Mouse (Mus musculus): ENCODE data around the gene Igsf8. TPM values are rescaled to one million over a fixed set of nuclear protein-coding genes. Genes with fewer than 3 reads are reported as not detected.

The Igsf8 gene
- total and polyA plus RNA-seq, 3 experiments = 32.2 to 126 (median 38.3) TPM

DNA sequence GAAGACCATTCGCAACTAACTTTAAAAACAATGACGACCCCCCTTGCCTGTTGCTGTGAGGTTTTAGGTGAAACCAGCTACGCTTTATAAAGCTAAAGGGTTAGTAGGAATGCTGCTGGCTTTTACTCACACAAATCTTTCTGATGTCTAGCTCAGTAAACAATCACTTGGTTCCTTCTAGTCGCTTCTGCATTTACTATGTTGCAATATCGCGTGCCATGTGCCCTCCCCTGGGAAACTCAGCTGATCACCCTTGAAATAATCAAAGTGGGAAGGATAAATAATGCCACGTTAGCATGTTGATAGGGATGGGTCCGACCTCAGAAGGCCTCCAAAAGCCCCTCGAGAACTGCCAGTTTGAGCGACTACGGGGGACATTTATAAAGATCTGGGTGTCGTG lies 85.9 kb downstream of the Igsf8 start:
- DNase-seq = no peak

DNA sequence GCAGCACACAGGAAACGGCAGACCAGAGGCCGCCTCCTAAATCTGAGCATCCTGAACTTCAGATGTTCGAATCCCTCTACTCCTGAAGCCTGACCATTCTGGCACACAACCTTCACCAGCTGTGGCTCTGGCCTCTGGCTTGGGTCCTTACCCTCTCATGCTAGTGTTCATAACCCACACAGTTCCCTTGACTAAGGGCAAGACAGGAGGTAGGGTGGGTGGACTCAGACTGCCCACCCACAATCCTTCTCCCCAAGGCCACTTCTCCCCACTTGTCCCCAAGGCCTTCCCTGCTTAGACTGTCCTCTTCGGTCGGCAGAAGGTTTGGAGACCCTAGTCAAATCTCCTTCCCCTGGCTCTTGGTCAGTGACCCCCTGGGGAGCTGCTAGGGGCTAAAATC lies 88.1 kb downstream of the Igsf8 start:
- no peak for DNase-seq

- DNase-seq = no peak
Measured at GRCm38 (mm10) chr1:172349916-172350812, 88.7 kb downstream of the Igsf8 start.

GRCm38 (mm10) chr1:172352001-172352400 lies 90.6 kb downstream of the Igsf8 start:
- DNase-seq = peak; percentile 57

GRCm38 (mm10) chr1:172352453-172352852 lies 91.0 kb downstream of the Igsf8 start:
- no peak for DNase-seq

DNA sequence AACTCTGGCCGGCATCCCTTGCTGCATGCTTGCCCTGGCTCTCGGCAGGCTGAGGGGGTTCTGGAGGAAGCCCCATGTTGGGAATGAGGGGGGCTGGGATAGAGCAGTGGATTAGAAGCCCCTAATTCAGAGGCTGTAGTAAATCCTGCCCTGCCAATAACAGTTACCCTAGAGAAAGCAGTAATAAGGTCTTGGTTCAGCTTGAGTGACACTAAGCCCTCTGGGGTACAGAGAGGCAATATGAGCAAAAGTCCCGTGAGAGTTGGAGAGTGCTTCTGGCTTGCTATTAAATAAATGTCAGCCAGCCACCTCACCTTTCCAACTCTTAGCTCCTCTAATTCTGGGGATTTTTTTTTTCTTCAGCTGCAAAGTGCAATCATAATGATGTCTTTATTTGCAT lies 93.9 kb downstream of the Igsf8 start:
- no peak for DNase-seq

DNA sequence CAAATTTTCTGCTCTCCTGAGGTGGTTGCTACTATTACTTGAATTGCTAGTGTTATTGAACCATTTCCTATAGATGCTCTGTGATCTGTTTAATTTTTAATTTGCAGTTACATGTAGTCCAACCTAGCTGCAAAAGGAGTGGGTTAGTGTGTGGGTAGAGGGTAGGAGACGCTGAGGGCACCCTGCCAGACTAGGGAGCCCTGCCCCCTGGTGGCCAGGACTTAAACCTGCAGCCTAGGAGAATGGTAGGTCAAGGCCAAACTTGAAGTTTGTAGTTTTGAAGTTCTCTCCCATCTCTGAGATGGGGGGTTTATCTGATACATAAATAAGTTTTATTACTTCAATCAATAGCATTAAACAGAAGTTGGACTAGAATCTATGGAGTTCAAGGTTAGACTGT lies 96.1 kb downstream of the Igsf8 start:
- DNase-seq = peak; percentile 67

DNA sequence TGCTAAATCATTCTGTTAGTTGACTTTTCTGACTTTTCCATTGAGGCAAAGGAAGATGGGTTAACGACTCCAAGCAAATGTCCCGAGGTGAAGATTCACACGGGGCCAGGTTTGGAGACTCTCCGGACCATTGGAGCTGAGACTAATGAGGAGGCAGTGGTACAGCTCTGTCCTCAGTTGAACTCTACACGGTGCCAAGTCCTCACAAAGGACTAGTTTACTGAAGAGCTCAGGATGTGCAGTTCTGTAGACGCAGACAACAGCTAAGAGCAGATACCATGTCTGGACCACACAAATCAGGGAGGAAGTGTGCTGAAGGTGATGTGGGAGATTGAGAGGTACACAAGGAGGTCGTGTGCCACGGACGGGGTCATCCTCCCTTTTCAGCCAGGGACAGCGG lies 96.9 kb downstream of the Igsf8 start:
- DNase-seq = no peak

DNA sequence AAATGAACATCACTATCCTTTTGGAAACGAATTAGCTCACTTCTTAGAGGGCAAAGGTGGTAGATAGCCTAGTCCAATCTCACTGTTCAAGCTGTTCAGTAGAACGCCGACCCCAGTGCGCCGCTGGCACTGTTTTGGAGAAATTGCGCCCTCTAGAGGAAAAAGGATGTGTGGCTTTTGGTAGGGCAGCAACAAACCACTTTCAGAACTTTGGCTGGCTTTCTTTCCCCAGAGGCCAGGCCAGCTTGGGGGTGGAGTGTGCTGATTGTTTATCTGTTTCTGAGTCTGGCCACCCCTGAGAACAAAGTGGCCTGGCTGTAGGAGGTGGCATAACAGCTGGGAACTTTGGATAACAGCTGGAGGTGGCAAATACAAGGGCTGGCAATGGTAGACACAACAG lies 103.2 kb downstream of the Igsf8 start:
- DNase-seq = peak; percentile 64

- peak; percentile 38 for DNase-seq
Measured at GRCm38 (mm10) chr1:172368768-172369418, 107.5 kb downstream of the Igsf8 start.

Other genes starting within 250 kb of the Igsf8 start
- gene Vangl2, start 233.2 kb upstream of the Igsf8 start, total RNA-seq (2021) = 1 to 10 TPM; 1.7 to 6.2 TPM
- gene Vangl2, start 233.2 kb upstream of the Igsf8 start, polyA plus RNA-seq (2012; rRNA removed) = 2.9 and 3.6 TPM in 2 replicates
- gene Nhlh1, start 204.1 kb upstream of the Igsf8 start, total RNA-seq (2021) = not detected
- gene Nhlh1, start 204.1 kb upstream of the Igsf8 start, polyA plus RNA-seq (2012; rRNA removed) = not detected in 2 replicates
- 100 to 1,000 TPM; 174 to 178 TPM for gene Copa, start 179.1 kb upstream of the Igsf8 start, total RNA-seq (2021)
- gene Copa, start 179.1 kb upstream of the Igsf8 start, polyA plus RNA-seq (2012; rRNA removed) = 11.0 and 21.1 TPM in 2 replicates
- 10 to 100 TPM; 83.9 to 85.7 TPM for gene Ncstn, start 178.8 kb upstream of the Igsf8 start, total RNA-seq (2021)
- 62.9 and 83.8 TPM in 2 replicates for gene Ncstn, start 178.8 kb upstream of the Igsf8 start, polyA plus RNA-seq (2012; rRNA removed)
- 100 to 1,000 TPM; 112 to 114 TPM for gene Pex19, start 134.9 kb upstream of the Igsf8 start, total RNA-seq (2021)
- 104 and 114 TPM in 2 replicates for gene Pex19, start 134.9 kb upstream of the Igsf8 start, polyA plus RNA-seq (2012; rRNA removed)
- gene Dcaf8, start 113.6 kb upstream of the Igsf8 start, total RNA-seq (2021) = 100 to 1,000 TPM; 110 to 120 TPM
- 61.1 and 64.8 TPM in 2 replicates for gene Dcaf8, start 113.6 kb upstream of the Igsf8 start, polyA plus RNA-seq (2012; rRNA removed)
- 10 to 100 TPM; 68.0 to 71.3 TPM for gene Pea15a, start 54.8 kb upstream of the Igsf8 start, total RNA-seq (2021)
- gene Pea15a, start 54.8 kb upstream of the Igsf8 start, polyA plus RNA-seq (2012; rRNA removed) = 22.1 and 24.5 TPM in 2 replicates
- gene Casq1, start 41.8 kb upstream of the Igsf8 start, total RNA-seq (2021) = under 1 TPM; 0.31 to 0.46 TPM
- gene Casq1, start 41.8 kb upstream of the Igsf8 start, polyA plus RNA-seq (2012; rRNA removed) = 0.13 and 0.24 TPM in 2 replicates
- gene Atp1a4, start 3.2 kb upstream of the Igsf8 start, total RNA-seq (2021) = 1 to 10 TPM in 1 of 2 experiments, under 1 TPM in 1; 0.62 to 3.6 TPM
- gene Atp1a4, start 3.2 kb upstream of the Igsf8 start, polyA plus RNA-seq (2012; rRNA removed) = 0.90 and 0.91 TPM in 2 replicates
- gene Atp1a2, start 36.4 kb downstream of the Igsf8 start, total RNA-seq (2021) = 100 to 1,000 TPM; 126 to 247 TPM
- gene Atp1a2, start 36.4 kb downstream of the Igsf8 start, polyA plus RNA-seq (2012; rRNA removed) = 57.3 and 85.0 TPM in 2 replicates
- gene Kcnj9, start 67.7 kb downstream of the Igsf8 start, total RNA-seq (2021) = under 1 TPM; 0.09 to 0.17 TPM
- gene Kcnj9, start 67.7 kb downstream of the Igsf8 start, polyA plus RNA-seq (2012; rRNA removed) = 0.67 and 0.85 TPM in 2 replicates
- 1 to 10 TPM; 1.0 to 1.1 TPM for gene Kcnj10, start 79.6 kb downstream of the Igsf8 start, total RNA-seq (2021)
- 0.99 and 1.1 TPM in 2 replicates for gene Kcnj10, start 79.6 kb downstream of the Igsf8 start, polyA plus RNA-seq (2012; rRNA removed)
- 10 to 100 TPM in 1 of 2 experiments, 1 to 10 TPM in 1; 9.2 to 11.2 TPM for gene Pigm, start 114.9 kb downstream of the Igsf8 start, total RNA-seq (2021)
- gene Pigm, start 114.9 kb downstream of the Igsf8 start, polyA plus RNA-seq (2012; rRNA removed) = 10.4 and 11.0 TPM in 2 replicates
- gene Slamf9, start 213.7 kb downstream of the Igsf8 start, total RNA-seq (2021) = 1 to 10 TPM; 3.2 to 7.9 TPM
- 4.5 and 4.9 TPM in 2 replicates for gene Slamf9, start 213.7 kb downstream of the Igsf8 start, polyA plus RNA-seq (2012; rRNA removed)
- gene Igsf9, start 220.1 kb downstream of the Igsf8 start, total RNA-seq (2021) = 1 to 10 TPM in 1 of 2 experiments, under 1 TPM in 1; 0.78 to 3.8 TPM
- gene Igsf9, start 220.1 kb downstream of the Igsf8 start, polyA plus RNA-seq (2012; rRNA removed) = 7.4 and 7.9 TPM in 2 replicates
- 100 to 1,000 TPM in 1 of 2 experiments, 10 to 100 TPM in 1; 60.9 to 108 TPM for gene Tagln2, start 238.4 kb downstream of the Igsf8 start, total RNA-seq (2021)
- 89.5 and 121 TPM in 2 replicates for gene Tagln2, start 238.4 kb downstream of the Igsf8 start, polyA plus RNA-seq (2012; rRNA removed)